Mouse (Mus musculus) urinary bladder, postnatal 25 days (tissue): Measurements from ENCODE around the gene Tulp2.

Experiments
- DNase-seq: peaks from one replicate; pipeline ENCODE4 v3.0.0; 2022; ENCODE audit warnings: low spot score

Gene Tulp2

DNA sequence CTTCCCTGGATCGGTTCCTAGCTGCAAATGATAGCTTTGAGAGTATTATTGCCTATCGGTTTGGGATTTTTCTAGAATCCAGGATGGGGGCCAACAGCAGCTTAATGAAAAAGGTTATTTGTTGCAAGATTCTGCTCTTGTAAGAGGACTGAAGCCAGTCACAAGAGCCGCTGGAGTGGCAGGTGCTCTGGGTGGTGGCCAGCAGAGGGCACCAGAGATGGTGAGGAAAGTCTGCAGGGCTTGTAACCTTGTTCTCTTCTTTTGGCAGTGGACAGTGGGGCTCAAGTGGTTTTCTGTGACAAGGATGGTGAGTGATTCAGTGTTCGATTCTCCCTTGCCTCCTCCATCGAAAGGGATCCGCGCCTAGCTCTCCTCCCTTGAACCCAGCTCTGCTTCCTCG is 74.1 kb downstream of the Tulp2 start:
- DNase-seq = peak; percentile 81

GRCm38 (mm10) chr7:45558907-45559306 is 77.2 kb downstream of the Tulp2 start:
- peak; percentile 23 for DNase-seq

GRCm38 (mm10) chr7:45560241-45560640 is 78.6 kb downstream of the Tulp2 start:
- no peak for DNase-seq

GRCm38 (mm10) chr7:45560843-45561623 is 79.4 kb downstream of the Tulp2 start:
- DNase-seq = peak; percentile 79

- DNase-seq = no peak
Measured at GRCm38 (mm10) chr7:45561624-45562520, 80.2 kb downstream of the Tulp2 start.

DNA sequence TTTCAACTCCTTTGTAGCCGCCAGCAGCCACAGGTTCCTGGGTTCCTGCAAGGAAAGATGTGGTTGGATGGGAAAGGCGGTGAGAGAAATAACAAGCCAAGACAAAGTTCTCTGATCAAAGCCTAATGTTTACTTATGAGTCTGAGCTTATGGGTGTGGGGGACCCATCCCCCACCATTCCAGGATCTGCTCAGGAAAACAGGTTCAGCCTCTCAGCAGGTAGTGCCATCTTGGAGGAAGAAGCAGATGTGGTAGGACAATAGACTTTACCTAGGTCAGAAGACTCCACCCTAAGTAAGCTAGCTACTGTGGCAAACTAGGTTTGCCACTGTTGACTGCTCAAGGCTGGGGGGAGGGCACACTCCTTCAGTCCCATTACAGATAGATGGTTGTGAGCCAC is 83.1 kb downstream of the Tulp2 start:
- no peak for DNase-seq

DNA sequence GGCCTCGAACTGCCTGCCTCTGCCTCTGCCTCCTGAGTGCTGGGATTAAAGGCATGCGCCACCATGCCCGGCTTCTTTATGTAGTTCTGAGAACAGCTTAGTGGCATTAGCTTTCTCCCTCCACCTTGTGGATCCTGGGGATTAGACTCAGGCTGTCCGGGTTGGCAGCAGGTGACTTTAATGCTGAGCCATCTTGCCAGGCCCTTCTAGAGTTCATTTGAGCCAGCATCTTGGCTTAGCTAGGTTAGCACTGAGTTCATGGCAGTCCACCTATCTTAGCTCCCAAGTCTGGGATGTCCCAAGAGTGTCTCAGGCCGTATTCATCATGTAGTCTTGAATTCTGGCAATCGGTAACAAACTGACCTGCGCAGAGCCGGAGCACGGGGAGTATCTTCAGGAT is 83.8 kb downstream of the Tulp2 start:
- no peak for DNase-seq

DNA sequence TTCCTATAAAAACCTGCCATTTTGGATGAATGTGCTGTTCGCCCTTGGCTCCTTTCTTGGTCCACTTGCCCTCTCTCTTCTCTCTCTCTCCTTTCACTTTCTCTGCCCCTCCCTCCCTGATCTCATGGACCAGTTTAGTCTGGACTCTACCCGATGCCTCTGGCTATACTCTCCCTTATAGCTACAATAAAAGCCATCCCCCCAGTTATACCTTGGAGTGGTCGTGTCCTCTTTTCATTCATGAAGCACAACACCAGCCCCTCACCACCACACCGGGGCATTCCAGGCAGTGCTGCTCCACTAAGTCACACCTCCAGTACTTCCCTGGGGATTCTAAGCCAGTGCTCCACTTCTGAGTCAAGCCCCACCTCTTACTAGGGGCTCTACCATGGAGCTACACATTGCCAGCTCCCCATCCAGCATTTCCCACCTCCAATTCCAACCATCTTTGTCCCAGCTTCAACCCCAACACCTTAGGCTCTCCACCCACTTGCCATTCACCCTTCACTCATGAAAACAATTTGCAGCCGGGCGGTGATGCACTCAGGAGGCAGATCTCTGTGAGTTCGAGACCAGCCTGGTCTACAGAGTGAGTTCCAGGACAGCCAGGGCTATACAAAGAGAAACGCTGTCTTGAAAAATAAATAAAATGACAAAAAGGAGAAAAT is 85.6 kb downstream of the Tulp2 start:
- no peak for DNase-seq

DNA sequence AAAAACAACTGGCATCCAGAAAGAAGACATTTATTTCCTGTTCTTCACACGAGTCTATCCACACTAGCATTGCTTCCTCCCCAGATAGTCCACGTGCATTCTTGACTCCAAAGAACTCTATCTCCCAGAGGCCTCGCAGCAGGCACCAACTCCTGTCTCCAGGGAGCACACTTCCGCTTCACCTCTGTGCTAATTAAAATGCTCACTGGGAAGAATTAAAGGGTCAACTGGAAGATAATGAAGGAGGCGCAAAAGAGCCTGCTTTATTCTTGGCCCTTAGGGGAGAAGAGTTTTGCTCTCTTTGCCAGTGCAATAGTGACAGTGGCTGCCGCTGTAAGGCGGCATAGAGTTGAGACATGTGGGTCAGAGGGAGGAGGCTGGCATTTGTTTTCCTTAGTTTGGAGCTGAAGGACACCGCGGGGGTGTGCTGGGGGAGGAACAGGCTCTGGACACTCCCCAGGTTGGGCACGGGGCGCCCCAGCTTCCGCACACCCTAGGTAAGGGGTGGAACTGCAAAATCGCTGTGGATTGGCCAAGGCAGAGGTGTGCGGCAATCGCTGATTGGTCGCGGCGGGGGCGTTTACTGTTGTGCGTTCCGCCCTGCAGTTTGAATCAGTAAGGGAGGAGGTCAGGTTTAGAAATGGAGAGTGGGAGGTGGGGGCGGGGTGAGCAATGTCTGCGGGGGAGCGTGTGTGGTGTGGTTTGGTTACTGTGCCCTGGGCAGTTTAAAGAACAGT is 86.3 kb downstream of the Tulp2 start:
- peak; percentile 77 for DNase-seq

GRCm38 (mm10) chr7:45568601-45569473 is 87.2 kb downstream of the Tulp2 start:
- no peak for DNase-seq

GRCm38 (mm10) chr7:45570103-45570741 is 88.5 kb downstream of the Tulp2 start, which contains the start of gene Bcat2:
Gene Bcat2, plus strand, starts transcription at chr7:45570153.
- peak; percentile 64 for DNase-seq

DNA sequence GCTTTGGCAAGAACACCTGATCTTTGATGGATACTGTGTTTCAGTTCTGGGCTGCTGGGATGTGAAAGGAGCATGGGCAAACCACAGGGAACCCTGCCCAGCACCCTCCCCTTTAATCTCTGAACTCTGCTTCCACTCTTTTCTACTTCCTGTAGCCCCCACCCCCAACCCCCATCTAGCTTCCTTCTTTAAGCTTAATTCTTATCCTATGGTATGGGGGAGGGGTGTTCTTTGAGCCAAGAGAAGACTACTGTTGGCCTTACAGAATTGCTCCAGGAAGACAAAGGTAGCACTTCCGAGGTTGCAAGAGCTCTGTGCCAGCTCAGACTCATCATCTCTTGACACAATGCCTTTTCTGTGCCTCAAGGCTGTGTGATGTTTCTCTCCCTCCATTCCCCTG is 90.3 kb downstream of the Tulp2 start:
- DNase-seq = no peak
